Mouse (Mus musculus) midbrain, embryonic 10.5 days (tissue): ENCODE measurements around the gene Arl6ip5. TPM values are rescaled to one million over a fixed set of nuclear protein-coding genes. Genes with fewer than 3 reads are reported as not detected.

ENCODE experiments used
- polyA plus RNA-seq: library from polyadenylated mRNA; unstranded; fragments of >200 nt; fragmentation: Nextera tagmentation; extraction: Ambion mirVana; gene quantifications from 2 replicates; pipeline ENCODE4 v1.2.1, GENCODE M21; 2016

The Arl6ip5 gene
- polyA plus RNA-seq, 1 experiment from 2014 or later = 40.0 TPM

Other genes with a start within 250 kb of the Arl6ip5 start
- gene Fam19a4, start 150.3 kb upstream of the Arl6ip5 start, polyA plus RNA-seq = 1.8 and 3.0 TPM in 2 replicates
- 10.1 and 11.1 TPM in 2 replicates for gene Eogt, start 61.5 kb upstream of the Arl6ip5 start, polyA plus RNA-seq
- 24.1 and 28.8 TPM in 2 replicates for gene Tmf1, start 31.6 kb upstream of the Arl6ip5 start, polyA plus RNA-seq
- gene Uba3, start 5.0 kb upstream of the Arl6ip5 start, polyA plus RNA-seq = 85.0 and 85.6 TPM in 2 replicates
- gene Lmod3, start 42.1 kb downstream of the Arl6ip5 start, polyA plus RNA-seq = not detected in 2 replicates